Mouse (Mus musculus) ZHBTc4 (cell line): ENCODE results near the gene Ttk.

Source experiments
- DNase-seq: peaks from one replicate; pipeline ENCODE4 v3.0.0-alpha.2; 2011; ENCODE audit warnings: low read depth, low spot score

Ttk gene

DNA sequence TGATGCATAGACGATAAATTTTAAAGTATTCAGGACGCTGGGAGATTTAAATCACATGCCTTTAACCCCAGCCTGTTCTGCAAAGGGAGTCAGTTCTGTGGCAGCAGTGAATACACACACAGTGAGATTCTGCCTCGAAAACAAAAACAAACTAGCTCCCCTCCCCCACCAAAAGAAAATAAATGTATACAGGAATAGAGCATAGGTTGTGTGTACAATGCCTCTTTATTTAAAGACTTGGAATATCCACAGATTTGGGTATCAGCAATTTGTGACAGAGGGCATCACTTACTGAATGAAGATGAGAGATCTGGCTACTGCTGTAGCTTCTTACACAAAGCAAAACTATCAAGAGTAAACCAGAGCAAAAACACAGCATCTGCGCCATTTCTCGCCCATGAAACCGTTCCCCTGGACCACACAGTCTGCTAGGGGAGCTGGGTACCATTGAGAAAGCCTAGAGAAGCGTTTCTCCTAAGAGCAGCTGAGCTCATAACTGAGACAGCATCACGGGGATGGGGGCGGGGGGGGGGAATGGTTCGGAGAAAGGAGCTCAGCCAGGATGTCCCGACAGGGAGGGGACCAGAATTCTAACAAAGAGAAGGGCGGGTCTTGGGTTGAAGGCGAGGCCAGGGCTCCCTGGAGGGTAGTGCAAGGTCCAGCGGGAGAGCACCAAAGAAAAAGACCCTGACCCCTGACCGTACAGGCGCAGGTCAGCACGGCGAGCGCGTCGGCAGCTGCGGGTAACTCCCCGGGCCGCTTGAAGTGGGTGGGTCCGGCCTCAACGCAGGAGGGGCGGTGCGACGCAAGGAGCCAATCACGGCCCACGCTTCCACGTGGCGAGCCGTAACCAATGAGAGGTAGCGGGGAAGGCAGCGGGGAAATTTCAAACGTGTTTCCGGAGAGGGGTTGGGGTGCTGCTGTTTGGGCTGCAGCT, at the start of gene Ttk:
Gene Ttk, plus strand, starts transcription at position 879 of the 937 bp plus-strand sequence.
- peak; percentile 97 for DNase-seq

DNA sequence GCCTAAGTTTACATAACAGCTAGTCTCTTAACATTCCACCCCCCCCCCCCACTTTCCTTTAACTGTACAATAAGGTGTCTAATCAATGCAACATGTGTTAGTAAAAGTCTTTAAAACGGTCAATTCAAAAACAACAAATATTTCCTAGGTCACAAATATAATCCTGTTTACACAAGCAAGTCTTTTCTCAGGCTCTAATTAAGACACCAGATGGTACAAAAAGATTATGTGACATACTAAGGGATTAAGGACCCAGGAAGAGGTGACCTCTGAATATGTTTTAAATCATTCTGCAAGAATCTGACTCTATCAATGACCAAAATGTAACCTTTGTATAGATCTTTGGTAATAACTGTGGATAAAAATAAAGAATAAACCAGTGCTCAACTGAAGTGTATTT, 49.0 kb upstream of the Ttk start:
- no peak for DNase-seq

DNA sequence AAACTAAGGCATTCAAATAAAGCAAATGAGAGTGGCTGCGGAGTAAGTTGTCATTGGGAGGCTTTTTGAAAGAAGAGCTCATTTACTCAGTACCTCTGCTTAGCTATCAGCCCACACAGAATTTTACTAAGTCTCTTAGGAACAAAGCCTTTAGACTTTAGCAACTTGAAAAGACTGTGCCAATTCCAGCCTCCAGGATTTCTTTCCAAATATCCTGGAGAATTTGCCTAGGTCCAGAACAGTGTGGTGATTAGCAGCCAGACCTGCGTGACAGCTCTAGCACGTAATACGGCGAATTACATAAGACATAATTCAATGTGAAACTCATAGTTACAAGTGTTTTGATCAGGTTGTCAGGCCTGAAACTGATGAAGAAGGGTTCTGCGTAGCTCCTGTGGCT, 45.2 kb upstream of the Ttk start:
- no peak for DNase-seq

DNA sequence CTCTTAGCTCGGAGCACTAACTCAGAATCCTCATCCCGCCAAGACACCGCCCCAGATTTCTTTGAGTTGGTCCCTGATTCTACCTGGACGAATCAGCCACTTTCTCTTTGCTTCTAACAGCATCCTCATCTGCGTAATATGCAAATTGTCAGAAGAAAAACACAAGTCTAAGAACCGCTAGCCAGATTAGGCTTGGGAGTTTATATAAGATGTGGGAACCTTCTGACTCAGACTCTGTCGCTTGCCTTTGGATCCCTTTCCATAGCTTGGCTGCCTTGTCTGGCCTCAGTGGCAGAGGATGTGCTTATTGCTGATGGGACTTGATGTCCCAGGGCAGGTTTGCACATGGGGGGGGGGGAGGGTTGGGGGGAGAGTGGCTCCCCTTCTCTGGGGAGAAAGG, 37.6 kb upstream of the Ttk start:
- no peak for DNase-seq

DNA sequence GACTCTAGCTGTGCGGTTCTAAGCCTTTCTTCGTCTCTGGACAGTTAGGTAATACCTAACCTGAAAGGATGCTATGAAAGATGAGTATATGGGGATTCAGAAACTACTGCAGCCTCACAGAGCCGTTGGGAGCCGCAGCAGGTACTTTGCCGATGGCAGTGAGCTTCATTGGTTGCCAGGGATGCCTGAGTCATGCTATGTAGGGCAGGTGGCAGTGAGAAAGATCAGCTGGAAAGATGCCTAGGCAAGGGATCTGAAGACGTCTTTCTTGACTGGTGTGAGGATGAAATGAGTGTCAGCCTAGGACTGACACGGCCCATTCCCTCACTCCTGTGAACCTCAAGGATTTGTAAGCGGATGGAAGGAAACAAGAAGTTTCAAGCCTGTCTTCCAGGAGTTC, 36.6 kb upstream of the Ttk start:
- DNase-seq = no peak

DNA sequence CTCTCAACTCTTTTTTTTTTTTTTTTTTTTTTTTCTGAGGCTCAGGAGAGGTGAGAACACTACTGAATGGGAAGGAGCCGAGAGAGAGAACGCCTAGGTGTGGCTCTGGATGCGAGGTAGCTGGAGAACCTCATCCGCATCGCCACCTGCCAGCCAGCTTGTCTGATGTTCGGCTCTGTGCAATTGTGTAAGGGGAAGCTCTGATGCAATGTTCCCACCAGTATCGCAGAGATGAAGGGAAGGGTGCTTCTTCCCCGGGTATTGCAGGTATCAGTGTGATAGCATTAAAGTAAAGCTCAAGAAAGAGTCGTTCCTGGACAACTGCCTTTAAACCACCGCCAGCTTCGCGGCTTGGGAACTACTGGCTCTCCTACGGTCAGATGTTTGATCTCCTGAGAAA, 30.1 kb upstream of the Ttk start:
- peak; percentile 18 for DNase-seq

DNA sequence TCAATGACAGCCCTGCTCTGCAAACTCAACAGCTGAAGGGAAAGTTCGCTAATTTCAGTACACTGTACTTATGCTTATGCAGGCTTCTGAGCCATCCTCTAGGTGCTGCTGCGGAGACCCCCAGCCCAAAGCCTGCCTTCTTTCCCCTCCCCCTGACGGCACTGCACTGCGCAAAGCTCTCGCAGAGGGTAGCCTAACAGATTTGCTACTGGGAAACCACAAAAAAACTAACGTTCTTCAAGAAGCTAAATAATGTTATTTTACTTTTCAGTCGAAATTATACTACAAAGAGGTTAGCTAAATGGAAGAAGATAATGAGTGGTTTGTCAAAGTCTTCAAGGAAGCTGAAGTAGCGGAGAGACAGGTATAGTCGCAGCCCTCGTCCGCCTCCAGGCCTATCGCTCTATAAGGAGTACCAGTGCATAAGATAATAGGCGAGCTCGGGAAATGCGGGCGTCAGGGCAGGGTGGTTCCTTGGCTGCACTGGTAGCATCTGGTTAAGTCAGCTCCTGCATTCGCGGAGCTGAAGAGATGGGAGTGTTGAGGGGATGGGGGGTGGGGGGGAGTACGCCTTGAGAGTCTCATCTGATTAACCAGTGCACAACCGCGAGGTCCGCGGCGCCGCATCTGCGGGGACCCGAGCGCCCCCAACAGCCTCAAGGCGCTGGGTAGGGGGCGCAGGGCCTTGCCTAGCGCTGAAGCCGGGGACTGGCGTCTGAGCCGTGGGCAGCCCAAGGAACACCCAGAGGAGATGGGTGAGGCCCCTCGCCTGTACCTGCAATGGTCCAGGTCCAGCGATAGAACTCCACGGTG, 29.1 kb upstream of the Ttk start:
- peak; percentile 55 for DNase-seq

DNA sequence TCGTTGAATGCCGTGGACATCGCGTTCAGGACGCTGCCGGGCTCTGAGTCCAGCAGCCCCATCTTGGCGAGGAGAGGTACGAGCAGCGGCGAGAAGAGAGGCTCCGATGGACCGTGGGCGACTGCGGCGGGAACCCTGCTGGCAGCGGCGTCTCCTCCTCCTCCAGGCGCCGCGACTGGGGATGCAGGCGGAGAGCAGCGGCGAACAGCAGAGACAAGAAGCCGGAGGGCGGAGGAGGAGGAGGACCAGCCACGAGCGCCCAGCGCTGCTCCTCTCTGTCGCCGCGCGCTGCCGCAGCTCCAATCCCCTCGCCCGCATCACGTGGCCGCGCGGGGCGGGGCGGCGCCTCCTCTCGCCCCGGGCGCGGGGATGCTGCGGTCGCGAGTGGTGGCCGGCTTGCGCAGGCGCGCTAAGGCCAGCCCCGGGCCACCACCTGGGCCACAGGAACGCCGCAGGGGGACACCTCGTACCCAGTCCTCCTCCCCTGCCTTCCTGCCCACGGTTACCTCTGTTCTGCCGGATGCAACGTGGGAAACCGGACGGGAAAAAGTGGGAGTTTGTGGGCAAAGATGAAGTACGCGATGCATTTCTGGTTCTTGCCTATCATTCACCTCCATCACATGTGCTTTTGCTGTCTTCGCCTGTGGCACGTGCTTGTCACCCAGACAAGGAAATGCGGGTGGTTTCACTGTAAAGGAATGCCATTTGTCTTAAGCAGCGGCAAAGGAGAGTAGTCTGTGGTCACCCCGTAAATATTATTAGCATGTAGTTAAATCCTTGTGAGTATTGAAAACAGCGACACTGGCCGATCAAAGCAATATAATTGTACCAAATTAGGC, 28.3 kb upstream of the Ttk start, which contains the start of gene Elovl4:
Gene Elovl4, minus strand, starts transcription at position 301 of the 839 bp plus-strand sequence.
- DNase-seq = peak; percentile 75

DNA sequence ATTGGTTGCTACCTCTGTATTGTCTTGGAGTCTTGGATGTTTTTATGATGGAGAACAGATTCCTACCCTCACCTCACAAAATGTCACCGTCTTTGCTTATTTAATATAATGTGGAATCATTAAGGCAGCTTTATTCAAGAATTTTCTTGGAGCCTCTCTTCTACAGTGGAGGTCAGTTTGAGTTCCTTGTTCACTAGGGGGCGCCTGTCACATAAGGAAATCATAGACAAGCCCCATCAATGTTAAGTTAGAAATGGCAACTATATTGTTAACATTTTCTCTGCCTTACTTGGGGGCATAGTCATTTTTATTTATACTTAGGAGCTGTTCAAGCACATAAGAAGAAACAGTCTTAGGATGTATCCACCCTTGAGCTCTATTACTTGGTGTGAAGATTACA, 26.9 kb upstream of the Ttk start:
- peak; percentile 57 for DNase-seq

DNA sequence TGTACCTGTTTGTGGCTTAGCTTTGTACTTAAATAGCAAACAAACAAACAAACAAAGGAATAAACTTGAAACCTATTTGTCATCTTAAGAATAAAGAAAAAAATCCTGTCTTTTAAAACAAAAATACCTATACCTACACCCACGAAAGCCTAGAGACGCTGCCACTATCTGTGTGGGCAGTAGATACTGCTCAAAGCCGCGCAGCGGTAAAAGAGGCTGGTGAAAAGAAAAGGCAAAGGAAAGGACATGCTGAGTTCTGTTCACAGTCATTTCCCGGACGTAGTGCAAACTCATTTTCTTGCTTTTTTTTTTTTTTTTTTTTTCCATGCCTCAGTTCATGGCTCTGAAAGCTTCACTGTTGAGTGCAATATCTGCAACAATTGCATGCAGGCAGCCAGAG, 15.3 kb upstream of the Ttk start:
- no peak for DNase-seq

DNA sequence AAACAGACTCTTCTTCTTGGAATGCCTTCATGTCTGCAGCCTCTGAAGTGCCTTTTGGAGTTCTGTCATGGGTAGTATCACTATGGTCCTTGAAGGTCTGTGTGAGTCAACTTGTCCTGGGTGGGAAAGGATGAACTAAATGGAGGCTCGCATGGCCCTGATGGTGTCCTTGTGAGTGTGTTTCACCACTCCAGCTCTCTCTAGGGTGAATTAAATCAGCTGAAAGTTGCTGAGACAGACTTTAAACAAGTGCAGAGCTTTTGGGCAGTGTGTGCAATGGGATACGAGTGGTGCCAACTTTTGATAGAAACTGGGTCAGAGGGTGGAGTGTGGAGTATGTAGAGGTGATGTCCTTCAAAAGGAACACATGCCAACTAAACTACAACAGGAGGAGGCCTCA, 13.5 kb upstream of the Ttk start:
- no peak for DNase-seq

DNA sequence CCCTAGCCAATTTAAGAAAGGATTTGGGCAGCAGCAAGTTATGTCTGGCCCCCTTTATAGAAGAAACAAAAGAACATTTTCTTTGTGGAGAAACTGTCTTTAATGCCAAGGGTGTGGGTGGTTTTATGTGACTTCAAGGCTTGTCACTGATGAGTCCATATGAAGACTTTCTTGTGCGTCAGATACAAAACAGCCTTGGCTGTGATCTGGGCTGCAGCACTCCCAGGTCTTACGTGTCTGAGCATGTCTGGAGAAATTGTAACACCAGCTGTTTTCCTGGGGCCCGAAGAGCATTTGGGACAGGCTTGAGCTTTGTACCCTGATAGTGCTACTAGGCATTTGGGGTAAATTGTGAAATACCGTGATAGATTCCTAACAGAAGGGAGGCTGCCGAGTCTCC, 11.6 kb upstream of the Ttk start:
- no peak for DNase-seq

DNA sequence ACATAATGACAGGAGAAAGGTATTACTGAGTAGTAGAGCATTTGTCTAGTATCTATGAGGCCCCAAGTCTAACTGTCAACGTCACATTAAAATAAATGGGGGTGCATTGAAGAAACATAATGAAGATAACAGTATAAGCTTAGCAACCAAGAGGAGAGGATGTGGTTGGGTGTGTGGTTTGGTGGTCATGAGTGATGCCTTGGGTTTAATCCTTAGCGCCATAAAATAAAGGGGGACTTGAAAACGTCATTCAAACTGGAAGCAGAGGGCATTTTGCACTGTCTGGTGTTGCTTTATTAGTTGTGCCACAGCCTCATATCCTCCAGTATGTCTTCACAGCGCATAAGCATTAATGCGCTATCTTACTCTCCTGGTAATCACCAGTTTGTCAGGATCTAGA, 4.6 kb upstream of the Ttk start:
- DNase-seq = no peak

DNA sequence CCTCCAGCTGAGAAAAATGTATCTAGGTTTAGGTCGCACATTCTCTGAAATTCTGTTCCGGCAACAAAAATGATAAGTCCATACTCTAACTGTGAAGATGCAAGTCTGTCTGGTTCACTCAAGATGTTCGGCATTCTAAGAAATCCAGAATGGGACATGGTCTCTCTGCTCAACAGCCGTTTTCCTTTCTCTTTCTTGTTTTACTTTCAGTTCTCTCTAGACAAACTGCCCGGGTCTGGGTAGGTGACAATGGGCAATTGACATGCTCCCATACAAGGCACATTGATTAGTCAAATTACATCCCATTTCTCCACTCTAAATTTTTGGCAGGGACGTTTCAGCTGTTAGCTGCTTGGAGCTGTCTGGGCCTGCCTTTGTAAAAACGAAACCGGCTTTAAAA, 3.3 kb upstream of the Ttk start:
- DNase-seq = no peak

DNA sequence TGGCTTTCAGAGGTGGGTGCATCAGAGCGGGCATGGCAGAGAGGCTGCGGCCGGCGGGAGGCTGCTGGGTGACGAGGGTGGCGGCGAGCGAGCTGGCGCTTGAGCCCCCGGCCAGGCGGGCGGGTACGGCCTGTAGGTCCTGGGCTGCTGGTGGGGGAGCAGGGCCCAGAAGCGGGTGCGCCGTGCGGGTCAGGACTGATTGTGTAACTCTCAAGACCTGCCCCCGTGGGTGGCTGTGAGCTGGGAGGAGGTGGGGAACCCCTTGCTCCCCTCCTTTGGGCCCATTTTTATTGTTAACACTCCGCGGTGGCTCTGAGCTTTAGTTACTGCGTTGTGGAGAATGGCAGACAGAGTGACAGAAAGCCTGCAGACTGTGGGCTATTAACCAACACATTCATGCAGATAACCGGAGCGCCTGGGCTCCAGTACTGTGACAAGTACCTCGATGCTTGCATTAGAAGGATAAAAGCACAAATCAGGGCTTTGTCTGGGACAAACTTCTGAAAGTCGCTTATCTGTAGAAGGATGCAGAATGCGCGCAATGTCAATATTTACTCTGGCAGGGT, 342 bp downstream of the Ttk start:
- no peak for DNase-seq

DNA sequence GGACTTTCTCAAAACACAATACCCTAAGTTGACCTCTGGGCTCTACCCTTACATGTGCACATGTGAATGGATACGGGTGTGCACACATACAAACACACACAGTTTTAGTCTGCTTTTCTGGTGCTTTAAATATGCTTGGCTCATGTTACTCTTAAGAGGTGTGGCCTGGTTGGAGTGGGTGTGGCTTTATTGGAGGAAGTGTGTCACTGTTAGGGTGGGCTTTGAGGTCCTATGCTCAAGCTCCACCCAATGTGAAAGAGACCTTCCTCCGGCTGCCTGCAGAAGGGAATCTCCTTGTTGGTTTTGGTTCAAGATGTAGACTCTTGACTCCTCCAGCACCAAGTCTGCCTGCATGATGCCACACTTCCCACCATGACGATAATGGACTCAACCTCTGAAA, 18.0 kb downstream of the Ttk start:
- DNase-seq = peak; percentile 40

DNA sequence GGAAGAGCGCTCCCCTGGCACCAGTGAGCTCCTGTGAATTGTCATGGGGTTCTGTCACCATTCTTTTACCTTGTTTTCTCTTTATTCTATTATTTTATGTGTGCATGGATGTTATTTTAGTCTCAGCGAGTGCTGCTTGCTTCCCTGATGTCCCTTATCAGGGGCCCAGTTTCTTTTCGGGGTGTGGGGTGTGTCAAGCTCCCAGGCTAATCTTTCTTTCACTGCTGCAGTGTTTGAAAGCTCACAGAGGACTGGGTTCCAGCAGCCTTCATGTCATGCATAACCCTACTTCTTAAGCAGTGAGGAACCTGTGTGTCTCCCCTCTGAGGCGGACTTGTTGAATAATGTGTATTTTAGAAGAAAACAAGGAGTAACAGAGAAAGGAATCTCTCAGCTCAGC, 30.7 kb downstream of the Ttk start:
- no peak for DNase-seq

DNA sequence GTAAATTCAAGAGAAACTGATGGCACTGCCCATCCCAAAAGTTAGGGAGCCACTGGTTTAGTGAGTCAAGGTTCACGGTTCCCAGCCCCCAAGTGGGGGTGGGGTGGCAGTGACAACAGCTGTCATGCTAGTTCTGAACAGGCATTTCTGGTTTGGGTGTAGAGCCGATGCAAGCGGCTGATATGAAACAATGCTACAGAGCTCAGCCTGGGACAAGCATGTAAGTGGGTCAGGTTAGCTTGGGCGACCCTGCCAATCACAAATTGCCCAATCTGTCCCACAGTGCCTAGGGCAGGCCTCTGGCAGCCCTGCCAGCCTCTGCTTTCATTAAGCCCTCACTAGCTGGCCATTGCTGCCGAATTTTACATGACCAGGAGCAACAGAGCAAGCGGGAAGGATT, 47.7 kb downstream of the Ttk start:
- DNase-seq = no peak

DNA sequence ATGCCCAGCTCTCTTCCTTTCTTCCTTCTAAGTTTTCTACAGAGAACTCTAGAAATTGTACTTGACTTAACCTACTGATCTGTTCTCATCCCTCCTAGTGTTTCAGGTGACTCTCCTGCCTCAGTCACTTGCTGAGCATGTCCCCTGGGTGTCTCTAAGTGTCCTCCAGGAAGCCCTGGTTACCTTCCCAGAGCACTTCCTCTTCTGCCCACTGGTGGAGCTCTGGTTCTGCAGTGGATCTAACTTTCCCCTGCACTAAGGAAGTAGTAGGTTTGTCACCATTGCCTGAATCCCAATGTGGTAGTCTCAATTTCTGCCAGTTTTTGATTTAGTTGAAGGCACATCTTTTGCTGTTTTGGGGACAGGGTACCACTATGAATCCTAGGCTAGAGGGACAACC, 51.7 kb downstream of the Ttk start:
- DNase-seq = no peak

DNA sequence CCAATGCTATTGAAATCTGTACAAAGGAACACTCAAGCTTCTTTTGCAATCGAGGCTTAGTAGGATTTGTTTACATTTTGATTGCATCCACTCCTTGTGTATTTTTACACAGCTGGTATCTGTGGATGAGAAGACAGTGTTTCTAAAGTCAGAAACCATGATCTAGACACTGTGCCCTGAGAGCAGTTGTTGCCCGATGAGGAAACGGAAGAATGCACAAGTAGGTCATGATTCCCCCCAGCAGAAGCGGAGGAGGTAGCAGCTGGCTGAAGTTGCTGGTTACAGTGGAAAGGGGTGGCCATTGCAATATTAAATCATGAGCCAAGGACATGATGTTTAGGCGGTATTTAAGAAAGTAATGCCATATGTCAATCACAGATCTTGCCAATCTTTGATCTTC, 53.7 kb downstream of the Ttk start:
- no peak for DNase-seq

DNA sequence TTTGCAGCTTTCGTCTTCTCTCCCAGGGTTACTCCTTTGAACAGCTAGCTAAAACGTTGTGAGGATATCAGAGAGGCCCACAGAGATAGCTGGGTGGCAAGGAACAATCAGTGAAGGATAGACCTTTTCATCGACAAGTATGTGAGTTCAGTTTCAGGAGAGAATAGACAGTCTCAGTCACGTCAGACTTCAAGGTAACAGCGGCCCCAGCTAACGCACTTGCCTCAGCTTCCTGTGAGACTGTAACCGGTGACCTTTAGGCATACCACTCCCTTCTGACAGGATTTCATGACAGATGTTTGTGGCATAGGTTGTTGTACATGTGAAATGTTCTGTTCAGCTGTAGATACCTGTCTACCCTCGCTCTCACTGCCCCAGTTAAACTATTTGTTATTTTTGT, 58.6 kb downstream of the Ttk start:
- DNase-seq = no peak
